Mouse (Mus musculus) right cerebral cortex, postnatal 25 days (tissue): ENCODE data around the gene Apold1.

Experiments
- DNase-seq: peaks from one replicate; pipeline ENCODE4 v3.0.0; 2022

Apold1 gene

DNA sequence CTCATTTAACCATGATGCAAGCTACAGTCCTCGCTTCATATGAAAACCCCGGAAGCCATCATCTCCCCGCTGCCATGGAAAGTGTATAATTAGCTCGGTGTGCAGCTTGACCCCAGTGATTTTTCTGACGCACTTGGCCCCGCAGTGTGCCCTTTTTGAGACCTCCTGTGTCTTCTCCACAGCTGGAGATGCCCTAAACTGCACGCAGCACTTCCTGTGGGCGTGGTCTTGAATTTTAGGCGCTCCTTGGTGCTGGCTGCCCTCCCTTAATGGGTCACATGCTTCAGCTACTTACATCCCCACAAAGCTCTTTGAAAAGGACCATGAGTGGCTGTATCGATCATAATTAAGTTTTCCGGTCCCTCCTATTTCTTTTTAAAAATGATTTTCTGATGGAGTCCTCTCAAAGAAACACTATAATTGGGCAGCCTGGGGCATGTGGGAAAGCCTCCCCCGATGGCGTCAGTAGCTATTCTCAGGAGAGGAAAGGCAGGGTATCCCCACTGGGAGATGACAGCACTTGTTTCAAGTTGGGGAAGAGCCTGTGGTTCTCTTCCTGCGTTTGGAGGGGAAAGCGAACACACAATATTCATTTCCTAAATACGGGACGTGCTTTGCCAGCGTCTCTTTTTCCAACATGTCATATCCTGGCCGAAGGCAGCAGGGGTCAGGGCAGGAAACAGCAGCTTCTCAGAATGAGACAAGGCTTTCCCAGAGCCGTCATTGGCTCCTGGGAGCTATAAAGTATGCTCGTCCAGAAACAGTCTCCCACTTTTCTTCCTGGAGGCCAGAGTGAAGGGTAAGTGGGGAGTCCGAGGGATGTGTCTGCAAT lies at the start of gene Apold1:
Gene Apold1 (plus strand): TSS at position 488 of the 832 bp plus-strand sequence.
- DNase-seq, result no peak

GRCm38 (mm10) chr6:134932486-134933206 lies 48.9 kb upstream of the Apold1 start:
- DNase-seq, result no peak

GRCm38 (mm10) chr6:134933207-134933558 lies 48.3 kb upstream of the Apold1 start:
- no peak for DNase-seq

- DNase-seq, result no peak
Observed at GRCm38 (mm10) chr6:134934305-134934704, 47.2 kb upstream of the Apold1 start.

DNA sequence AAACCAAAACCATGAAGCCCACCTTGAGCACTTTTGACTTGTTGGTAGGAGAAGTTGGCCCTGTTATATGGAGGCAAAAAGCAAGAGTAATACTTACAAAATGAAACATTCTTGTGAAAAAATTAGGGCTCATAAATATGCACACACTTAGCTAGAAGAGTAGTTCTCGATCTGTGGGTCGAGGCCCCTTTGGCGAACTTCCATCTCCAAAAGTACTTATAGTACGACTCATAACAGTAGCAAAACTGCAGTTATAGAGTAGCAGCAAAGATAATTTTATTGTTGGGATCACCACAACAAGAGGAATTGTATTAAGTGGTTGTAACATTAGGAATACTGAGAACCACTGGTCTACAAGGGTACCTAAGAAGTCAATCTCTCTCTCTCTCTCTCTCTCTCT lies 41.7 kb upstream of the Apold1 start:
- DNase-seq, result no peak

GRCm38 (mm10) chr6:134943759-134944407 lies 37.6 kb upstream of the Apold1 start:
- DNase-seq, result no peak

- DNase-seq, result no peak
Observed at GRCm38 (mm10) chr6:134946054-134946453, 35.5 kb upstream of the Apold1 start.

DNA sequence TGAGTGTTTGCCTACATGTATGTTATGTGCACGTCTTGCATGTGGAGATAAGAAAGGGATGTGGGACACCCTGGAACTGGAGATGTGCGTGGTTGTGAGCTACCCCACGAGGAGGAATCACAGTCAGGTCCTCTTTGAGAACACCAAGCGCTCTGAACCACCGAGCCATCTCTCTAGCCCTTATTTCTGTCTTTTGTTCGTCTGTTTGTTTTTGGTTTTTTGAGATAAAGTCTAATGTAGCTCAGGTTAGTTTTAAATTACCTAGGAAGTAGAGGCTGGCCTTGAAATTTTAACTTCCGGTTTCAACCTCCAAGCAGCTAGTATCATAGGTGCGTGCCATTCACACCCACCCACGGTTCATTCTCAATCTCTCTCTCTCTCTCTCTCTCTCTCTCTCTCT lies 34.7 kb upstream of the Apold1 start:
- no peak for DNase-seq

DNA sequence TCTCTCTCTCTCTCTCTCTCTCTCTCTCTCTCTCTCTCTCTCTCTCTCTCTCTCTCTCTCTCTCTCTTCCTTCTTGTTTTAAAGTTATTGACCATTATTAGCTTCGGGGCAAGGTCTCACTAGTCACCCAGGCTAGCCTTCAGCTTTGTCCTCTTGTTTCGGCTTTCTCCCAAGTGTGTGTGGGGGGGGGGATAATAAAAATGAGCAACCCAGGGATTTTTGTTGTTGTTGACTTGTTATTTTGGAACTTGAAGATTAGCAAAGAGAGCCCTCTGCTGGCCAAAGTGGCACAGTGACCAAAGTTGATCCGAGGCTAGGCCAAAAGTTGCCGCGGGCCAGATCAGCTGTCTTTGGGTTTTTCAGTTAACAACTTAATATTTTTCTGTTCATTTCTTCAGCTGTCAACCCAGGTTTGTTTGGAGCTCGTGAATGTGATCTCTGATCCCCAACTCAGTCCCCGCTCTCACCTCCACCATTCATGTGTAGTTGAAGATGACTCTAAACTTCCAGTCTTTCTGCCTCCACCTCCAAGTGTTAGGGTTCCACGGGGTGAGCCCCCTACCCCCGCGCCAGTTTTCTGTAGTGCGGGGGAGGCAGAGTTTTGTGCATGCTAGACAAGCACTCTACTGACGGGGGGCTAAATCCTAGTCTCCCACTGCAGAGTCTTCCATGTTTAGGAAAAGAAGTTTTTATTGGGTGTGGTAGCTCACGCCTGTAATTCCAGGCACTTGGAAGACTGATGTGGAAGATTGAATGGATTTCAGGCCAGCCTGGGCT lies 34.0 kb upstream of the Apold1 start:
- peak; percentile 17 for DNase-seq

DNA sequence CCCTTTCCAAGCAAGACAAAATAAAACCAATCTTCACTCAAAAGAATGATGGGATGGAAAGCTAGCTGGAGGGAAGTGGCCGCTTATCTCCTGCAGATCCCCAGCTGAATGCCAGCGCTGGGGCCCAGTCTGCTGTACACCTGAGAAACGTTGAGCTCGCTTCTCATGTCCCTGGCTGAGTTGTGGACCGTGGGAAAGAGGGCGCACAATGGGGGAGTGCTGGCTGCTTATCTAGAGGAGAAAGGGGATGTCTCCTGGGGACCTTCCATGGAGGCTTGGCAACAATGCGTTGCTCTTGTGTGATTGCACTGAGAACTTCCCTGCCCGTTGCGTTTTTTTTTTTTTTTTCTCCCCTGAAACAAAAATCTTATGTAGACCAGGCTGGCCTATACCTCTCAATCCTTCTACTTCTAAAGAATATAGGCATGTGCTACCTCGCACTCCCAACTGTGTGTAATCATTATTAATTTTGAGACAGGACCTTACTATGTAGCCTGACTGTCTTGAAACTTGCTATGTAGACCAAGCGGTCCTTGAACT lies 32.9 kb upstream of the Apold1 start:
- DNase-seq, result no peak

DNA sequence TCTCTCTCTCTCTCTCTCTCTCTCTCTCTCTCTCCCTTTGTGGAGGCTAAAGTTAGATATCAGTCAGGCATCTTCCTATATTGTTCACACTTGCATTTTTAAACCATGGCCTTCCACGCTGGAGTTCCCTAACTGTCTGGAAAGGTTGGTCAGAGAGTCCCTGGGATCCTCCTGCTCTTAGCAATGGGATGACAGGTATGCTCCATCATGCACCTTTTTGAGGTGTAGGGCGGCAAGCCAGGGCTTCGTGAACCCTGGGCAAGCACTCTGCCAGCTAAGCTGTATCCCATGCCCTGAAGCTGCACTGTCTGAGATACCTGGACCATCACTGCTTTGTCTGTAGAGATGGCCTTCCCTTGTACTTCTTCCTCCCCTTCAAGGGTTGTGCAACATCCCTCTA lies 32.3 kb upstream of the Apold1 start:
- DNase-seq, result no peak

GRCm38 (mm10) chr6:134951364-134951763 lies 30.2 kb upstream of the Apold1 start:
- DNase-seq, result no peak

- peak; percentile 18 for DNase-seq
Observed at GRCm38 (mm10) chr6:134953976-134954375, 27.5 kb upstream of the Apold1 start.

DNA sequence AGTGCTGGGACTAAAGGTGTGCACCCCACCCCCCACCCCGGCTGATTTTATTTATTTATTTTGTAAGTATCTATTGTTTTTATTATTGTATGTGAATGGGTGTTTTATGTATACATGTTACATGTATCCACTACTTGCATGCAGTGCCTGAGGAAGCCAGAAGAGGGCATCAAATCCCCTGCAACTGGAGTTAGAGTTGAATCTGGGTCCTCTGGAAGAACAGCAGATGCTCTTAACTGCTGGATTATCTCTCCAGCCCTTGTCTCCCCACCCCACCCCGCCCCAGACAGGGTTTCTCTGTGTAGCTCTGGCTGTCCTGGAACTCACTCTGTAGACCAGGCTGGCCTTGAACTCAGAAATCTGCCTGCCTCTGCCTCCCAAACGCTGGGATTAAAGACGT lies 25.1 kb upstream of the Apold1 start:
- no peak for DNase-seq

DNA sequence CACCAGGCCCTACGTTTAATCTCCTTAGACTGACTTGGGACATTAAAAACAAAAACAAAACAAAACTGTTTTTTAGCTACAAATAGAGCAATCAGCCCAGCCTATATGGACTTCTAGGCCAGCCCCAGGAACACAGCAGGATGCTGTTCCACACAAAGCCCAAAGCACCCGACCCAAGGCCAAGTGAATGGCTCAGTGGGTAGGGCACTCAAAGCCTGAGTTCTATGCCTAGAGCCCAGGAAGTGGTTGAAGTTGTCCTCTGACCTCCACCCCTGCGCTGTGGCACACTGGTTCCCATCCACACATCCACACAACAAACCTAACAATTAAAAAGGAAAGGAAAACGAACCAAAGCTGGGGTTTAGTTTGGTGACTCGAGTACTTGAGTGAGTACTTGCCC lies 20.2 kb upstream of the Apold1 start:
- no peak for DNase-seq

DNA sequence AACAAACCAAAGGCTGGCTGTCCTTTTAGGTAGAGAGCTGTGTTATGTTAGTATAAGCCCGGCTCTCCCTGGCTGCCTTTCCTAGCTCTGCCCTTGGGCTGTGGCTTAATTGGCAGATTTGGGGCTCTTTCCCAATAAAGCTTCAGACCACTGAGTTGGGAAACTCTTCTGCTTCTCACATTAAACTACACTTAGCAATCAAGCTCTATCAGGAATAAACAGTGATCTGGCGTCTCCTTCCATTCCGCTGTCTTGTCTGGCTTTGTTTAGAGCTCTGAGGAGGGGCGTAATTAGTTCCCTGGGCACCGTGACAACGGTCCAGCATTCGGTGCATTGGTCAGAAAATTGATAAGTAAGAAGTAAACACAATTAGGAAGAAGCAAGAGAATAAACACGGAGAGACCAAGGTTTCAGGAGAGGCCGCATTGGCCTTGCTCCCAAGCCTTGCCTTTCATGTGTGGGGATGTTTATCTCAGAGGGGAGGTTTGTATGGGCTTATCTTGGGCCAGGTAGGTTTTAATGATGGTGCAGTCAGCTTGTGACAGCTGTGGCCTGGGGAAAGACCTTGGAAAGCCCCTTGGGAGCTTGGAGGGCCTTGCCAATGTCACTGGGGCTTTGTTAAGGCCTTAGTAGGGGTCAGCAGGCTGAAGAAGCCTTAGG lies 19.5 kb upstream of the Apold1 start:
- no peak for DNase-seq

GRCm38 (mm10) chr6:134962518-134962893 lies 19.0 kb upstream of the Apold1 start:
- no peak for DNase-seq

DNA sequence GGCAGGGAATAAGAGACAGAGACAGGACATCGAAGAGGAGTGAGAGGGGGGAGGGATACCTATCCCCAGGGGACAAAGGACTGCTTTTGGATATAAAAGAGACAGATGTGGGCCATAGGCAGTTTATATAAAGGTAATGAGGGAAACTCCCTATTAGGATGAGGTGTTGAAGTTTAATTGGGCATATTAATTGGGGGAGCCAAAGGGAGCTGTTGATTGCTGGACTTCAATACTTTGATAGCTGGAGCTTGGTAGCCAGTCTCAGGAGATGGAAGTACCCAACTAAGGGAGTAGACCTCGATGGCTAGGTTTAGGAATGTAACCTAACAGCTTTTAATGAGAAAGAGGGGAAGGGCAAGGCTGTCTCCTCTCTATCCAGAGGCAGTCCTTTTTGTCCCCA lies 17.6 kb upstream of the Apold1 start:
- no peak for DNase-seq

DNA sequence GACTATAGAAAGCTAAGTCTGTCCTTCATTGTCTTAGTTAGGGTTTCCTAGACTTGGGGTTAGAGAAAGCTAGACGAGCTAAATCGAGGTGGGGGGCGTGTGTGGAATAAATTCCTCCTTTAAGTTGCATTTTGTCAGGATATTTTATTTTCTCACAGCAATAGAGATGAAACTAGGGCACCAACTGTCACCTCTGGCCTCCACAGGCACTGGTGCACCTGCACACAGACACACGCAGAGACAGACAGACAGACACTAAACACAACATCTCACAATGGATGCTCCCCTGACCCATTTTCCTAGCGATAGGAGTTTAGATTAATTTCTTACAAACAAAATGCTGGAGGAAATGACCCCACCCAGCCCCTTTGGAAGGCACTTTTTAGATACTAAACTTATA lies 14.8 kb upstream of the Apold1 start:
- no peak for DNase-seq

- no peak for DNase-seq
Observed at GRCm38 (mm10) chr6:134968326-134968725, 13.2 kb upstream of the Apold1 start.

DNA sequence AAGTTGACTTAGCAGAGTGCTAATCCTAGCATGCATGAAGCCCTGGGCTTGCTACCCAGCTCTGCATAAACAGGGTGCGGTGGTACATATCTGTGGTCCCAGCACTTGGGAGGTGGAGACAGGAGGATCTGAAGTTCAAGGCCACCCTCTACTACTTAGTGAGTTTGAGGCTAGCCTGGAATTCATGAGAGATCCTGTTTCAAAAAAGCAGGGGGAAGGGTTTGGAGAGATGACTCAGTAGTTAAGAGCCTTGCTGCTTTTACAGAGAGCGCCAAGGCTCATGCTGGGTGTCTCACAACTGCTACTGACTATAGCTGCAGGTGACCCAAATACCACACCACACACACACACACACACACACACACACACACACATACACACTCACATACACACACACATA lies 12.0 kb upstream of the Apold1 start:
- DNase-seq, result no peak

- DNase-seq, result no peak
Observed at GRCm38 (mm10) chr6:134972096-134972495, 9.4 kb upstream of the Apold1 start.
